In genomic region chr15:80538671-80539340, GRCm38 (mm10) we compare ENCODE assay signal across 26 mouse cellular contexts. TPM values are rescaled to one million over a fixed set of nuclear protein-coding genes. Genes with fewer than 3 reads are reported as not detected.
DNase-seq lines count a peak whose midpoint lies in the region; ATAC-seq lines count a peak whose summit lies in the region.
"Had no signal": no experiment of that assay in that cellular context is flagged by ENCODE, and none has a peak within 500 bp of the region (broad histone marks: within the 10 kb centered on the region; RNA-seq: fewer than 3 reads in every experiment).

No protein-coding gene starts in this region.

- 76% methylated on average over 7 of the region's 7 CpGs for WGBS in heart, embryonic 10.5 days

- no peak for ATAC-seq in erythroblast, adult 5-6 weeks (replicated peaks; ENCODE audit: low FRiP score, poor library complexity, severe bottlenecking)
- ATAC-seq: intestine, embryonic 16.5 days; Patski had no signal

- no peaks in the 10 kb centered on the region for H3K9me3 ChIP-seq in heart, embryonic 10.5 days
- H3K9me3 ChIP-seq: forebrain, embryonic 10.5 days; midbrain, embryonic 12.5 days; neural tube, embryonic 15.5 days had no signal

- no peak overlapping the region for H3K4me3 ChIP-seq in heart, embryonic 10.5 days
- H3K4me3 ChIP-seq: forebrain, embryonic 10.5 days; midbrain, embryonic 12.5 days; neural tube, embryonic 15.5 days had no signal

- no peaks in the 10 kb centered on the region for H3K4me1 ChIP-seq in heart, embryonic 10.5 days
- H3K4me1 ChIP-seq: forebrain, embryonic 10.5 days; midbrain, embryonic 12.5 days; neural tube, embryonic 15.5 days had no signal

- DNase-seq in heart, embryonic 10.5 days (ENCODE audit: low spot score): peak; percentile 64
- DNase-seq in heart, adult 18-20 months: no peak
- DNase-seq in CD4-positive, CD25-positive, alpha-beta regulatory T cell, adult 2 months (ENCODE audit: low read depth, low spot score): peak; percentile 71
- DNase-seq in naive thymus-derived CD4-positive, alpha-beta T cell, adult 2 months (ENCODE audit: low read depth): peak; percentile 86
- peak; percentile 78 for DNase-seq in thymus, postnatal 14 days
- DNase-seq in cerebellum, postnatal 25 days: no peak
- DNase-seq in kidney, postnatal 36 days: no peak
- DNase-seq: adrenal gland, postnatal 36 days; cerebellum, adult 9-10 months; heart, postnatal 4 days; left cerebral cortex, postnatal 4 days; lung, adult 2 months had no signal

- no peaks in the 10 kb centered on the region for H3K36me3 ChIP-seq in heart, embryonic 10.5 days
- H3K36me3 ChIP-seq: forebrain, embryonic 10.5 days; midbrain, embryonic 12.5 days; neural tube, embryonic 15.5 days had no signal

- no peak overlapping the region for H3K27ac ChIP-seq in heart, embryonic 10.5 days
- H3K27ac ChIP-seq: forebrain, embryonic 10.5 days; macrophage; midbrain, embryonic 12.5 days; neural tube, embryonic 15.5 days; stomach, postnatal 0 days had no signal

- H3K27me3 ChIP-seq in heart, embryonic 10.5 days (ENCODE audit: insufficient read depth, poor library complexity, severe bottlenecking): peaks cover 11% of the 10 kb centered on the region; the same call in 1 of the 2 replicates
- H3K27me3 ChIP-seq: midbrain, embryonic 12.5 days; neural tube, embryonic 15.5 days had no signal

RNA-seq across cellular contexts. Expression of gene Enthd1, which starts 26.1 kb away (rescaled TPM):
- not detected in 2 replicates for polyA plus RNA-seq in heart, embryonic 10.5 days (2016; fragmentation: Nextera tagmentation; extraction: Ambion mirVana)
- total RNA-seq in heart, adult 18-20 months (2021): not detected
- total RNA-seq in erythroblast, adult 5-6 weeks (2015; ENCODE audit: low replicate concordance): not detected in 2 replicates
- total RNA-seq in erythroblast, adult 5-6 weeks (2017; ENCODE audit: low replicate concordance): not detected in 2 replicates
- total RNA-seq: adrenal gland, postnatal 36 days; gastrocnemius, adult 8-10 months; heart, adult 8-10 months; heart, postnatal 4 days; layer of hippocampus, adult 18-20 months had no signal
- polyA plus RNA-seq: forebrain, embryonic 10.5 days; intestine, embryonic 16.5 days; kidney, embryonic 16.5 days; liver, embryonic 11.5 days; lung, adult 2 months; macrophage; midbrain, embryonic 12.5 days; neural tube, embryonic 15.5 days; Patski; small intestine, adult 2 months; stomach, postnatal 0 days had no signal

RNA-seq across cellular contexts. Expression of gene Grap2, which starts 33.6 kb away (rescaled TPM):
- 4.9 and 5.0 TPM in 2 replicates for polyA plus RNA-seq in heart, embryonic 10.5 days (2016; fragmentation: Nextera tagmentation; extraction: Ambion mirVana)
- 1 to 10 TPM; 1.0 to 3.4 TPM for total RNA-seq in heart, adult 18-20 months (2021)
- total RNA-seq in erythroblast, adult 5-6 weeks (2015; ENCODE audit: low replicate concordance): 138 and 159 TPM in 2 replicates
- 126 and 164 TPM in 2 replicates for total RNA-seq in erythroblast, adult 5-6 weeks (2017; ENCODE audit: low replicate concordance)
- polyA plus RNA-seq: Patski had no signal

Comparison
In these comparisons a context has a peak if more than half of its experiments do, and no peak if none do; other contexts are left out.
1. DNase-seq: peak in heart, embryonic 10.5 days (single experiment), CD4-positive, CD25-positive, alpha-beta regulatory T cell, adult 2 months (single experiment), naive thymus-derived CD4-positive, alpha-beta T cell, adult 2 months (single experiment) and thymus, postnatal 14 days (single experiment); none in heart, adult 18-20 months (0 of 2), cerebellum, postnatal 25 days (0 of 2) and kidney, postnatal 36 days (0 of 2).
2. RNA of gene Grap2, which starts 33.6 kb away (total RNA-seq): 126 to 164 TPM in erythroblast, adult 5-6 weeks; 1.0 to 3.4 TPM in heart, adult 18-20 months; every median in the first group is over 10 times any median in the second.